Mouse (Mus musculus) layer of hippocampus, postnatal 36 days (tissue): ENCODE measurements around the gene Pik3r4. TPM values are rescaled to one million over a fixed set of nuclear protein-coding genes. Genes with fewer than 3 reads are reported as not detected.

ENCODE experiments used
- DNase-seq, 2 experiments: peaks; one replicate each; pipeline ENCODE4 v3.0.0; 2022
- total RNA-seq, 2 experiments: library from RNA; stranded (reverse); gene quantifications; 2 replicates each; pipeline ENCODE4 v1.2.3; 2021

Pik3r4 gene
- total RNA-seq, 2 experiments from 2014 or later = 44.8 to 46.1 TPM

DNA sequence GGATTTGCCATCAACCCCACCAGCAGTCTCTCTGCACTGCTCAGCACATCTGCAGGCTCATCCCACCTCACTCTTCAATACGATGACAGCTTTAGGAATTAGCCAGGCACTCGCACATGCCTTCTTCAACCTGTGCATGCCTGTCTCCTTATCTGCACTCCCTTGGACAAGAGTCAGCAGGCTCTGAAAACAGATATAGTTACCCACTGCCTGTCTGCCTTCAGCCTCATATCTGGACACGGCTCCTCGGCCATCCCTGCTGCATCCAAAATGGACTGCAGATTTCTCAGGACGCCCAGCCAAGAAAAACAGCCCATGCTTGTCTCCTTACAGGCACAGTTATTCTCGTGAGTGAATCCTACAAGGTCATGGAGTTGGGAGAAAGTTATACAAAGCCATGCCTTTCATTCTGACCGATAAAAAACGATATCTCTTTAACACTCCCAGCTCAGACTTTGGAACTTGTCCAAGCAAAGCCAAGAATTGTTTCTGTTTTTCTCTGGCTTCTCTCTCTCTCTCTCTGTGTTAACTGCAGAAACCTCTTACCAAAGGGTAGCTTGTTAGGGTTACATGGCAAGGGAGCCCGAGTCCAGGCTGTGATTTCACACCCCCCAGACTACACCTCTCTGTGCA lies 55.1 kb downstream of the Pik3r4 start:
- DNase-seq = no peak

DNA sequence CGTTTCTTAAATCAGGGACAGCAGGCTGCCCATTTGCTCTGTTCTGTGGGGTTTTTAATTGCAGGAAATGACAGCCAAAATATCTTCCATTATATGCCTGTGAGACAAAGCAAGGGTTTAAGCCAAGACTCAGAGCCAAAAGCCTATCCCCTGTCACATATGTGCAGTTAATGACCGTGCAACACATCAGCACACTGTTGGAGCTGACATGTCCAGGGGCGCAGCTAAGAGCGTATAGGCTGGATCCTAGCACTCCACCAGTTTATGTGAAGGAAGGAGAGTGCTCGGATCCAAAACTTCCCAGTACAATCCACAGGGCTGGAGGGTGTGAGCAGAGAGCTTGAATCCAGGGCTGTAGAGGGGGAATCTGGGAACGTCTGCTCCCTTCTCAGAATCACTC lies 57.9 kb downstream of the Pik3r4 start:
- DNase-seq = no peak

DNA sequence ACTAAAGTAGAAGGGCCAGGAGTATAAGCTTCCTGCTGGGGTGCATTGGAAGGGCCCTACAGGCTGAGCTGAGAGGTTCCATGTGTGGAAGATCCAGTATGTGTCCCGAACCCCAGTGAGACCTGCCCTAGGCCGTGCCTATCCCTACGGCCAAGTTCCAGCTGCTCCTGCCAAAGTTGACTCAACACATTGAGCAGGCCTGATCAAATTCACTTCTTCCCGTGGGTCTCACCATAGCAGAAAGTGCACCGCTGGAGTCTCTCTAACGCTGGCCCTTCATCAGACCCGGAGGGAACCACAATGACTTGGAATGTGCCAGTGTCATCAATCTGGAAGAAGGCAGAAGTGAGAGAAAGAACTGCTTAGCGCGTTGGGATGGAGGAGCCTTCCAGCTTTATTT lies 59.2 kb downstream of the Pik3r4 start:
- DNase-seq = no peak

DNA sequence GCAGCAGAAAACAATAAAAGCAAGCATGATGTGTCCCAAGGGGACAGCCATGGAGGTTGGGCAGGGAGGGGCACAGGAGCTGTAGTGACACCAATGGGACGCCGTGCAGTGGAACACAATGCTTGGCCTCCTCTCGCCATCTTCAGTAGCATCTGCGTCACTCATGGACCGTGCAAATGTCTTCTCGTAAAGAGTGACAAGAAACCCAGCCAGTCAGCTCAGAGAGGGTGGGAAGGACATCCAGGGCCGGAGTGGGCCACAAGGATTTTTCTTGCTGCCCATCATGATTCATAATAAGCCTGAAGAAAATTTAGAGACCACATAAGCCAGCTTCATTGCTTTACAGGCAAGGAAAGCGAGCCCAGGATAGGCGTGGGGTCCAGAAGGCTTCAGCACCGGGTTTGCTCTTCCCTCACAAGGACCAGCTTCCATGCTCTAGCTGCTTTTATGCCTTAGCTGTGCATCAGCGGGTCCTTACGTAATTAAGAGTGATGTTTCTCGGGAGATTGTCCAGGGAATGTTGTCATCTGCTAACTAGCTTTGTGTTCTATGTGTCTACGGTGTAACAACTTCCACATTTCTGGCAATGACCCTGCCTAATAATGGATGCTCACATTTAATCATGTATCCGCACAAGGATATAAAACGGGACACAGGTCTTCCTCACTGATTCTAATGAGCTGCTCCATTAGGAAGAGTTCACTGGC lies 61.6 kb downstream of the Pik3r4 start:
- no peak for DNase-seq

DNA sequence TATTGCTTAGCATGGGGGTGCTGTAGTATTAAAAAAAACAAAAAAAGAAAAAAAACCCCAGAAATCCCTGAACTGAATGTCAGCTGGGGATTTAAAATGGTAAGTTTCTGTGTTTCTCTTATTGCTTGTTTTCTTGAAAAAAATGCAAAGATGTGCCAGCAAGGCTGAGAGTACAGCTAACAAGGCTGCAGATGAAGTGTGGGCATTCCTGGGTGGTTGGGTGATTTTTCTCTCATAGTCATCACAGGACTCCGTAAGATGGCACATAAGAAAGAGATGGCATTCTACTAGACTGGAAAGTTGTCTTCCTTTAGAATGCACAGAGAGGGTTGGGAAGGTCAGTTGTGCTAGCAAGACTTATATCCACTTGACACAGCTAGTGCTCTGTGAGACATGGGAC lies 62.2 kb downstream of the Pik3r4 start:
- DNase-seq = no peak

DNA sequence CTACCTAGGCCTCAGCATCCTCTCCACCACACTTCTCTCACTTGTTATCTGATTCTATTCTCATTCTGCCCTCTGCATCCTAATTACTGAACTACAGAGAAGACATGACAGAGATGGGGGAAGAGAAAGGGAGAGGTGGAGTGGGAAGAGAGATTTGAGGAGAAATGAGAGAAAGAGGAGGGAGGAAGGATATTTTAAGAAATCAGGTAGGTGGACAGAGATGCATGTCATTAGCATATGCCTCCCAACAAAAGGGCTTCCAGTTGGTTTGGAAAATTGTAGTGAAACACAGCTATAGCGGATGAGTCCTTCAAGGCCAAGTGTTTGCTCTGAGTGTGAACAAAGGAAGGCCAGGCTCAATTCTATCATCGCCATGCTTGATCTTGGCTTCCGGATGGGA lies 69.3 kb downstream of the Pik3r4 start:
- no peak for DNase-seq

DNA sequence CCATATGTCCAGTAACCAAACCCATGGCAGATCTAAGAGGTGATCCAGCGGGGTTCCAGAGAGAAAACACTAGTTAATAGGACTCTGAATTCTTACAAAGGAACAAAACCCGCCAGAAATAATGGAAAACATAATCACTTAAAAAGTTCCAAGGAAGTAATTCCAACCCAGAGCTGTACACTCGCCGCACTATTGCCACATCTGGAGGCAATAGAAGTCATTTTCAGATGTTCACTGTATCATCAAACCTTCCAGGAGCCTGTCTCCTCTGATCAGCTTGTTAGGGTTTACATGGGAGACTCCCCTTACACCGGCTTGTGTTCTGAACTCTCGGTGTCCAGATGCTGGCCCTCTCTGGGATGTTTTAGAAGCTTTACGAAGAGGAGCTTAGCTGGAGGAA lies 76.6 kb downstream of the Pik3r4 start:
- no peak for DNase-seq

DNA sequence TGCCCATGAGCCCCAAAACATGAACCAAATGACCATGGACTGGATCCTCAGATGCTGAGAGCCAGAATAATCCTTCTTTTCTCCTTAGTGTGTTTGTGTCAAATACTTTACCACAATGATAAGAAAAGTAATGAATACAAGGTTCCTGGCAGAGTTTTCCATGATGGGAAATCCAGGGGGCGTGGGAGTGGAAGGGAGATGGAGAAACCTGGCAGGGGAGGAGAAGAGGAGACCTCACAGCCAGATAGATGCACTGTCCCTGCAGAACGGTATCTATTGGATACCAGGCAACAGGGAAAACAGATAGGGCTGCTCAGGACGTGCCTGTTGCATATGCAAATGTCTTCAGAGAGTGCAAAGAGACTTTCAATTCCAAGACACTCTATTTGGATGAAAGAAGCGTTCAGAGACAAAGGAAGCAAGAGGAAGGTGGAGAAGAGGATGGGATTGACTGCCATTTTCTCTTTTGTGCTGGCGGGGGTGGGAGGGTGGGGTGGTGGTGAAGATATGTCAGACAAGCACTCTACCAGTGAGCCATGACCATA lies 77.1 kb downstream of the Pik3r4 start:
- DNase-seq = no peak

DNA sequence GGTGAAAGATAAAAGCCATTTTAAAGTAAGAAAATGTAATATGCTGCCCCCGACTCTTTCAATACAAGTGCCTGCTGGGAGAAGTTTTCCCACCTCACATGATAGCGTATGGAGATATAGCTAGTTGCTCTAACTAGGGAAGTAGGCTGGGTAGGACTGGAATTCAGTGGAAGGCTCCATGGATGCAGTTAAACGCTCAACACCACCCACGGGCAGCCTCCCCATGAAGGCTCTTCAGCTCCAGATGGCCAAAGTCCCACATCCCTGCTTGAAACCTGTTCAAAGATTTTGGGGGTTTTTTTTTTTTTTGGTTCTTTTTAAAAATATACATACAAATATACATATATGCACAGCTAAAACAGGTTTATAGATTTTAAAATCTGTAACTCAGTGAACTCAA lies 77.7 kb downstream of the Pik3r4 start:
- DNase-seq = no peak

DNA sequence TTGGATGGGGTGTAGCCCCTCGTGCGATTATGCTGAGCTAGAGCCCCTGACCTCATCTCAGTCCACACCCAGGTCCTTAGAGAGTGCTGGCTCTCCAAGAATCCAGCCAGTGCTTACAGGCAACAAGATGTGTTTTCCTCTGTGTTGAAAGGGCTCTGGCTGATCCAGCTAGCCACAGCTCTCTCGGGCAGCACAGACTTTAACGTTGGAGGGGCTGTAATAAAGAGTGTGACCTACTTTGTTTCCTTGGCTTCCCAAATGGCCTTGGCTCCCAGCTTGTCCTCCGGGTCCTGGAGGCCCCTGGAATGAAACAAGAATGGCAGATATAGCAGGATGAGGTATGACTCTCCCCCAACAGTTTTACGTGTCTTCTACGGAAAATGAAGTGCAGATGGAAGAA lies 89.2 kb downstream of the Pik3r4 start:
- DNase-seq = no peak

DNA sequence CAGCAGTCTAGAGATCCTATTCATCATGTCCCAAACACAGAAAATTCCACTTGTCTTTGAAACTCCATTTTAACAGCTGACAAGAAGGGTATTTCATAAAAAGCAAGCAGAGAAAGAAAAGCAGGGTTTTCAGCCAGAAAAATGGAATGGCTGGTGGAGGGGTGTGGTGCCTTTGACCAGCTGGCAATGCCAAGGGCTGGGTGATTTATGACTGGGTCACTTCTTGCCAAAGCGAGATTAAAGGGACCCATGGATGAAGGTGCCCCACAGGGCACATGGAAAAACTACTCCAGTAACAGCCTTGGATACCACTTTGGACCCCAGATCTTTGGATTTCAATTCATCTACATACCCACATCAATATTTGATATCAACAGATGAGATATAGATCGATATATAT lies 91.9 kb downstream of the Pik3r4 start:
- no peak for DNase-seq

DNA sequence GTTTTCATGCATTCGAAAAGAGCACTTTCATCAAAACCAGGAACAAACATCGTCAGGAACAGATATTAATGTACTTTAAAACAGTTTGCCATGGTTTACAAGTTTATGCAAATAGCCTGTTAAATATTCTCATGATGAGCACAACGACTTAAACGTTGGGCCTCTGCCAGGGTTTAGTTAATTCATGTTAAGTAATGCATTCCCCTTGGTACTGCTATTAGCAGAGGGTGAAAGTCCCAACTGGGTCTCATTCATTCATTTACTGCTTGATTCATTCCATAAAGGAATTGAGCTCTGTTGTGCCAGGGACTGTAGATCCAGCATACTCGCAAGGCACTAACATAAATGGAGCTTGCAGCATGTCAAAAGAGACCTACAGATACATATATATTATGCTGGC lies 92.4 kb downstream of the Pik3r4 start:
- no peak for DNase-seq

Other genes starting within 250 kb of the Pik3r4 start
- 10 to 100 TPM in 1 of 2 experiments, 1 to 10 TPM in 1; 9.4 to 11.2 TPM for gene Aste1, start 247.6 kb upstream of the Pik3r4 start, total RNA-seq
- gene Nek11, start 247.5 kb upstream of the Pik3r4 start, total RNA-seq = 1 to 10 TPM; 1.4 to 2.0 TPM
- 100 to 1,000 TPM; 254 to 255 TPM for gene Atp2c1, start 115.7 kb upstream of the Pik3r4 start, total RNA-seq
- under 1 TPM; 0.32 to 0.33 TPM for gene Col6a6, start 185.2 kb downstream of the Pik3r4 start, total RNA-seq